Mouse (Mus musculus) liver, embryonic 14.5 days (tissue): ENCODE measurements around the gene Tmem8.

Experiments
- CTCF ChIP-seq: IDR thresholded peaks from 2 replicates; pipeline ENCODE4 v1.5.1; 2016; ENCODE audit warnings: antibody characterized with exemption, low read depth, control low read depth
- EP300 ChIP-seq: IDR thresholded peaks from 2 replicates; pipeline ENCODE4 v1.6.1; 2016; ENCODE audit warnings: antibody characterized with exemption, low read depth

DNA sequence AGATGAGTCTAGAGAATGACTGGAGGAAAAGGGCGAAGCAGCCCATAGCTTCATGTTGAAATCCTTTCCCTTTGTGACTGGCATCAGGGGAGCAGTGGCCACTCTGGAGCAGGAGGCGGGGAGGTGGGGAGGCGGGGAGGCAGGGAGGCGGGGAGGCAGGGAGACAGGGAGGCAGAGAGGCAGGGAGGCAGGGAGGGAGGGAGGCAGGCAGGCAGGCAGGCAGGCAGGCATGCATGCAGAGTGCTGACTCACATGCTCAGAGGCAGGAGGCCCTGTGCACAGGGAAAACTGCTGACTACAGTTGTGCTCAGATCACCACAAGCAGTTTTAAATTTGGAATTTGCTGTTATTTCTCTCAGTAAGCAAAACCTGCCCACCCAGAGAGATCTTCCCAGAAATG, 11.6 kb upstream of the Tmem8 start:
- no peak for TF ChIP-seq EP300
- TF ChIP-seq CTCF = no peak
